Mouse (Mus musculus): ENCODE results near the gene Olfr1358. TPM values are rescaled to one million over a fixed set of nuclear protein-coding genes. Genes with fewer than 3 reads are reported as not detected.
"Not testable (repeated sequence)": the region's sequence is repeated elsewhere in the genome, so short reads cannot be mapped to it uniquely, and the experiment has no call there.

The Olfr1358 gene
- polyA plus RNA-seq, 1 experiment from 2014 or later = not detected

GRCm38 (mm10) chr10:78476821-78477220, 40.4 kb upstream of the Olfr1358 start:
- Histone ChIP-seq H3K9me3 (ENCODE audit: low read length) (no peaks in the 10 kb centered on the region), H3K4me2 (replicated peaks; ENCODE audit: low read depth, low read length) (no peak overlapping the region), H3K36me3 (ENCODE audit: insufficient read depth, low read length) (no peaks in the 10 kb centered on the region), H3K27me3 (replicated peaks; ENCODE audit: insufficient read depth, low read length) (no peaks in the 10 kb centered on the region), H3K4me3 (ENCODE audit: low read depth, low read length) (no peak overlapping the region), H3K4me1 (ENCODE audit: insufficient read depth, low read depth, low read length) (no peaks in the 10 kb centered on the region), H3K27ac (ENCODE audit: low read length) (no peak overlapping the region), H3K9ac (replicated peaks; ENCODE audit: low read depth) (no peak overlapping the region)
- DNase-seq (ENCODE audit: low spot score) (no peak), ATAC-seq (no peak)
- TF ChIP-seq CTCF (IDR thresholded peaks at IDR 0.05) (no peak), EP300 (IDR thresholded peaks at IDR 0.05) (no peak)
- 61% methylated on average over 4 of the region's 4 CpGs for WGBS

GRCm38 (mm10) chr10:78480954-78481927, 36.0 kb upstream of the Olfr1358 start:
- Histone ChIP-seq H3K4me2 (replicated peaks; ENCODE audit: low read depth, low read length) (peak overlapping the region; percentile 78), H3K4me1 (ENCODE audit: insufficient read depth, low read depth, low read length) (no peaks in the 10 kb centered on the region), H3K9me3 (ENCODE audit: low read length) (no peaks in the 10 kb centered on the region), H3K4me3 (ENCODE audit: low read depth, low read length) (peak overlapping the region; percentile 38), H3K27me3 (replicated peaks; ENCODE audit: insufficient read depth, low read length) (no peaks in the 10 kb centered on the region), H3K27ac (ENCODE audit: low read length) (no peak overlapping the region), H3K36me3 (ENCODE audit: insufficient read depth, low read length) (no peaks in the 10 kb centered on the region), H3K9ac (replicated peaks; ENCODE audit: low read depth) (no peak overlapping the region)
- ATAC-seq = peak; percentile 11; the same call in 1 of the 2 replicates
- no peak for DNase-seq (ENCODE audit: low spot score)
- TF ChIP-seq EP300 (IDR thresholded peaks at IDR 0.05) (no peak), CTCF (IDR thresholded peaks at IDR 0.05) (no peak)
- WGBS = 38% methylated on average over 21 of the region's 21 CpGs

- TF ChIP-seq CTCF (IDR thresholded peaks at IDR 0.05) = peak; percentile 49
- TF ChIP-seq EP300 (IDR thresholded peaks at IDR 0.05) = no peak
- WGBS = 1% methylated on average over 35 of the region's 35 CpGs
- peak; percentile 70 for DNase-seq (ENCODE audit: low spot score)
Observed at GRCm38 (mm10) chr10:78481928-78482499, 35.2 kb upstream of the Olfr1358 start.

GRCm38 (mm10) chr10:78485369-78485768, 31.9 kb upstream of the Olfr1358 start:
- H3K4me2 ChIP-seq (replicated peaks; ENCODE audit: low read depth, low read length); DNase-seq (ENCODE audit: low spot score): not testable (repeated sequence)

More at GRCm38 (mm10) chr10:78481928-78482499, 35.2 kb upstream of the Olfr1358 start:
- Histone ChIP-seq H3K9me3 (ENCODE audit: low read length) (no peaks in the 10 kb centered on the region), H3K4me1 (ENCODE audit: insufficient read depth, low read depth, low read length) (no peaks in the 10 kb centered on the region), H3K9ac (replicated peaks; ENCODE audit: low read depth) (0 out of 2 replicates have a peak overlapping the region, but pooled peaks have one; percentile 19), H3K27ac (ENCODE audit: low read length) (no peak overlapping the region), H3K27me3 (replicated peaks; ENCODE audit: insufficient read depth, low read length) (no peaks in the 10 kb centered on the region), H3K4me2 (replicated peaks; ENCODE audit: low read depth, low read length) (peak overlapping the region; percentile 78), H3K36me3 (ENCODE audit: insufficient read depth, low read length) (no peaks in the 10 kb centered on the region), H3K4me3 (ENCODE audit: low read depth, low read length) (peak overlapping the region; percentile 38)
- ATAC-seq = peak; percentile 90

GRCm38 (mm10) chr10:78486871-78487270, 30.4 kb upstream of the Olfr1358 start:
- 66% methylated on average over 5 of the region's 5 CpGs for WGBS
- Histone ChIP-seq H3K4me3 (ENCODE audit: low read depth, low read length) (no peak overlapping the region), H3K9ac (replicated peaks; ENCODE audit: low read depth) (no peak overlapping the region), H3K27ac (ENCODE audit: low read length) (no peak overlapping the region), H3K4me1 (ENCODE audit: insufficient read depth, low read depth, low read length) (no peaks in the 10 kb centered on the region), H3K4me2 (replicated peaks; ENCODE audit: low read depth, low read length) (no peak overlapping the region), H3K27me3 (replicated peaks; ENCODE audit: insufficient read depth, low read length) (no peaks in the 10 kb centered on the region), H3K36me3 (ENCODE audit: insufficient read depth, low read length) (no peaks in the 10 kb centered on the region), H3K9me3 (ENCODE audit: low read length) (no peaks in the 10 kb centered on the region)
- ATAC-seq (no peak), DNase-seq (ENCODE audit: low spot score) (no peak)
- TF ChIP-seq EP300 (IDR thresholded peaks at IDR 0.05) (no peak), CTCF (IDR thresholded peaks at IDR 0.05) (no peak)

More at GRCm38 (mm10) chr10:78485369-78485768, 31.9 kb upstream of the Olfr1358 start:
- H3K27ac ChIP-seq (ENCODE audit: low read length); H3K36me3 ChIP-seq (ENCODE audit: insufficient read depth, low read length); H3K9ac ChIP-seq (replicated peaks; ENCODE audit: low read depth); H3K9me3 ChIP-seq (ENCODE audit: low read length); H3K27me3 ChIP-seq (replicated peaks; ENCODE audit: insufficient read depth, low read length); H3K4me1 ChIP-seq (ENCODE audit: insufficient read depth, low read depth, low read length); ATAC-seq; H3K4me3 ChIP-seq (ENCODE audit: low read depth, low read length): not testable (repeated sequence)
- 40% methylated on average over 2 of the region's 2 CpGs for WGBS

GRCm38 (mm10) chr10:78487431-78488086, 29.7 kb upstream of the Olfr1358 start:
- Histone ChIP-seq H3K36me3 (ENCODE audit: insufficient read depth, low read length) (no peaks in the 10 kb centered on the region), H3K9ac (replicated peaks; ENCODE audit: low read depth) (no peak overlapping the region), H3K4me1 (ENCODE audit: insufficient read depth, low read depth, low read length) (no peaks in the 10 kb centered on the region), H3K27ac (ENCODE audit: low read length) (no peak overlapping the region), H3K27me3 (replicated peaks; ENCODE audit: insufficient read depth, low read length) (no peaks in the 10 kb centered on the region), H3K9me3 (ENCODE audit: low read length) (no peaks in the 10 kb centered on the region), H3K4me2 (replicated peaks; ENCODE audit: low read depth, low read length) (peak overlapping the region; percentile 53), H3K4me3 (ENCODE audit: low read depth, low read length) (peak overlapping the region; percentile 21; the same call in 1 of the 2 replicates)
- DNase-seq (ENCODE audit: low spot score) (peak; percentile 83), ATAC-seq (peak; percentile 88)
- no peak for TF ChIP-seq EP300 (IDR thresholded peaks at IDR 0.05)
- peak; percentile 95 for TF ChIP-seq CTCF (IDR thresholded peaks at IDR 0.05)
- WGBS = 9% methylated on average over 26 of the region's 26 CpGs
